Mouse (Mus musculus) liver, embryonic 14 days (tissue): ENCODE measurements around the gene Mtx2. TPM values are rescaled to one million over a fixed set of nuclear protein-coding genes. Genes with fewer than 3 reads are reported as not detected.

ENCODE experiments used
- polyA plus RNA-seq: library from polyadenylated mRNA; depleted of rRNA; stranded (reverse); fragments of >200 nt; gene quantifications from 2 replicates; pipeline ENCODE4 v1.2.3, GENCODE M21; 2012; rRNA removed

The Mtx2 gene
- 24.6 and 27.3 TPM in 2 replicates for polyA plus RNA-seq

DNA sequence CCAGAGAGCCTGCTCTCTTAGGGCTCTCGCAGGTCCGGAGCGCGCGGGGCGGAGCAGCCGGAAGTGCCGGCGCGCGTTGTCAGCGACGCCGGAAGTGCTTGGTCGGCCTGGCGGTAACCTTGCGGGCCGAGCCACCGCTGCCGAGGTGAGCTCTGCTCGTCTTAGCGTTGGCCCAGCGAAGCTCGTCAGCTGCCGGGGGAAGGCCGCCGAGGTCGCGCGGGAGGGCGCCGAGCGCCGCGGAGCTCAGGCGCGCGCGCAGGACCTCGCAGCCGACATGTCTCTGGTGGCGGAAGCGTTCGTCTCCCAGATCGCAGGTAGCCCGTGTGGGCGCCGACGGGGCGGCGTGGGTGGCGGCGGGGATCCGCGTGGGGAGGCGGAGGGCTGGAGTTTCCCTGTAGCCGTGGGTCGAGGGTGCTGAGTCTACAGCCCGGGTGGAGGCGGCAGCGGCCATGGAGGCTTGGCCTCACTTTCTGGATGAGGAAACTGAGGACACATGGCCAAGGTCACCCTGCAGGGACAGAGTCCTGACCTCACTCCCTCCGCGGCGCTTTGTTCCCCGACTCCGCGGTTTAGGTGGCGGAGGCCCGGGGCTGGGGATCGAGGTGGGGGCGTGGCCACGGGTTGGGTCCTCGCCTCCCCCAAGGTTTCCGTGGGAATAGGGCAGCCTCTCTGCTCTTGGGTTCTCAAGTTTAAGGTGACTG lies at the start of gene Mtx2:
Mtx2 (plus strand) TSS at position 74 of the 701 bp plus-strand sequence.

Other genes starting within 250 kb of the Mtx2 start
- 7.9 and 9.6 TPM in 2 replicates for gene Lnpk, start 246.4 kb upstream of the Mtx2 start, polyA plus RNA-seq
- gene Evx2, start 166.2 kb upstream of the Mtx2 start, polyA plus RNA-seq = not detected in 2 replicates
- gene Hoxd13, start 157.5 kb upstream of the Mtx2 start, polyA plus RNA-seq = not detected in 2 replicates
- not detected in 2 replicates for gene Hoxd12, start 150.8 kb upstream of the Mtx2 start, polyA plus RNA-seq
- gene Hoxd11, start 146.2 kb upstream of the Mtx2 start, polyA plus RNA-seq = not detected in 2 replicates
- gene Hoxd10, start 133.9 kb upstream of the Mtx2 start, polyA plus RNA-seq = not detected in 2 replicates
- not detected in 2 replicates for gene Hoxd9, start 128.1 kb upstream of the Mtx2 start, polyA plus RNA-seq
- 0.05 and 0.12 TPM in 2 replicates for gene Hoxd8, start 121.2 kb upstream of the Mtx2 start, polyA plus RNA-seq
- 0.02 TPM in 1 of 2 replicates, not detected in the other for gene Hoxd3, start 113.9 kb upstream of the Mtx2 start, polyA plus RNA-seq
- gene Hoxd4, start 113.9 kb upstream of the Mtx2 start, polyA plus RNA-seq = 0.02 and 0.12 TPM in 2 replicates
- gene Gm28230, start 99.1 kb upstream of the Mtx2 start, polyA plus RNA-seq = 0.01 and 0.07 TPM in 2 replicates
- gene Hoxd1, start 62.8 kb upstream of the Mtx2 start, polyA plus RNA-seq = 0.01 TPM in 1 of 2 replicates, not detected in the other